Comparison of ENCODE assay signal across 12 mouse cellular contexts in genomic region chr17:46210550-46210949, GRCm38 (mm10).
"Had no signal": no experiment of that assay in that cellular context is flagged by ENCODE, and none has a peak within 500 bp of the region (broad histone marks: within the 10 kb centered on the region; RNA-seq: fewer than 3 reads in every experiment).

No protein-coding gene starts in this region.

- H3K4me1 ChIP-seq: limb, embryonic 13.5 days; midbrain, embryonic 13.5 days; neural tube, embryonic 15.5 days had no signal

- H3K27ac ChIP-seq: limb, embryonic 13.5 days; liver, embryonic 14.5 days; midbrain, embryonic 13.5 days; neural tube, embryonic 15.5 days; stomach, postnatal 0 days had no signal

- DNase-seq: lung, adult 18-20 months; right cerebral cortex, adult 18-20 months; right cerebral cortex, postnatal 25 days; thymus, postnatal 14 days had no signal

- ATAC-seq: inflammation-experienced regulatory T-cells, adult 6 months; intestine, postnatal 0 days; midbrain, embryonic 13.5 days had no signal

- H3K27me3 ChIP-seq: limb, embryonic 13.5 days; midbrain, embryonic 13.5 days; neural tube, embryonic 15.5 days had no signal

- H3K9ac ChIP-seq: limb, embryonic 13.5 days; liver, embryonic 14.5 days; midbrain, embryonic 13.5 days; neural tube, embryonic 15.5 days had no signal

- H3K4me2 ChIP-seq: limb, embryonic 13.5 days; midbrain, embryonic 13.5 days; neural tube, embryonic 15.5 days had no signal

- H3K4me3 ChIP-seq: limb, embryonic 13.5 days; midbrain, embryonic 13.5 days; myocyte; neural tube, embryonic 15.5 days had no signal

- H3K9me3 ChIP-seq: limb, embryonic 13.5 days; midbrain, embryonic 13.5 days; neural tube, embryonic 15.5 days had no signal
